Comparison of ENCODE assay signal across 12 mouse cellular contexts in genomic region chr14:95424302-95424701, GRCm38 (mm10).
DNase-seq lines count a peak whose midpoint lies in the region.
"Had no signal": no experiment of that assay in that cellular context is flagged by ENCODE, and none has a peak within 500 bp of the region (broad histone marks: within the 10 kb centered on the region; RNA-seq: fewer than 3 reads in every experiment).

No protein-coding gene starts in this region.

- DNase-seq in adrenal gland, postnatal 14 days: peak; percentile 11
- DNase-seq in adrenal gland, adult 18-20 months (ENCODE audit: low spot score in 2 of 2): no peak
- peak; percentile 4 for DNase-seq in kidney, postnatal 10 days
- DNase-seq in kidney, adult 8-10 months: no peak
- DNase-seq: adrenal gland, adult 2 months; adrenal gland, postnatal 25 days; cerebellum, adult 11 months; cerebellum, adult 18-20 months; cerebellum, adult 8-10 months; cerebellum, adult 9-11 months; cerebellum, postnatal 36 days; embryo, embryonic 11 days had no signal

Comparison
In these comparisons a context has a peak if more than half of its experiments do, and no peak if none do; other contexts are left out.
1. DNase-seq: peak in adrenal gland, postnatal 14 days (single experiment) and kidney, postnatal 10 days (single experiment); none in adrenal gland, adult 18-20 months (0 of 2) and kidney, adult 8-10 months (0 of 2).